Mouse (Mus musculus): ENCODE measurements at regions not wholly inside any gene's neighbourhood (a gene's known extent, or its start where the extent isn't known, plus 50 kb on each side); places are given as distances from the start of the nearest gene placed in this dataset.

- TF ChIP-seq CTCF (IDR thresholded peaks at IDR 0.05): no peak
- TF ChIP-seq EP300 (IDR thresholded peaks at IDR 0.05; ENCODE audit: insufficient read depth, low read depth, low read length): no peak
These were observed 149.1 kb downstream of the Gm7489 start for GRCm38 (mm10) chr15:54033756-54034155.

Data from heart, adult 2 months (tissue).